Mouse (Mus musculus) layer of hippocampus, adult 9-11 months (tissue): Measurements from ENCODE around the gene Sec22a.
A peak's percentile ranks its signal among the peaks of the same experiment; 100 is the strongest.

Source experiments
- DNase-seq: peaks from one replicate; pipeline ENCODE4 v3.0.0; 2022

Gene Sec22a

GRCm38 (mm10) chr16:35309634-35310033 lies 54.1 kb downstream of the Sec22a start:
- no peak for DNase-seq

- no peak for DNase-seq
These were observed 55.1 kb downstream of the Sec22a start for GRCm38 (mm10) chr16:35308486-35309143.

GRCm38 (mm10) chr16:35308016-35308415 lies 55.7 kb downstream of the Sec22a start:
- no peak for DNase-seq

GRCm38 (mm10) chr16:35307331-35307730 lies 56.4 kb downstream of the Sec22a start:
- no peak for DNase-seq

GRCm38 (mm10) chr16:35306631-35307030 lies 57.1 kb downstream of the Sec22a start:
- no peak for DNase-seq

GRCm38 (mm10) chr16:35305226-35305625 lies 58.5 kb downstream of the Sec22a start:
- DNase-seq: no peak

- no peak for DNase-seq
These were observed 59.3 kb downstream of the Sec22a start for GRCm38 (mm10) chr16:35304416-35304815.

GRCm38 (mm10) chr16:35303721-35304120 lies 60.0 kb downstream of the Sec22a start:
- DNase-seq: no peak

GRCm38 (mm10) chr16:35302441-35303280 lies 61.1 kb downstream of the Sec22a start:
- DNase-seq: no peak

- DNase-seq: no peak
These were observed 63.6 kb downstream of the Sec22a start for GRCm38 (mm10) chr16:35300156-35300555.

GRCm38 (mm10) chr16:35297786-35298185 lies 65.9 kb downstream of the Sec22a start:
- DNase-seq: no peak

GRCm38 (mm10) chr16:35287244-35287643 lies 76.5 kb downstream of the Sec22a start:
- no peak for DNase-seq

- no peak for DNase-seq
These were observed 77.9 kb downstream of the Sec22a start for GRCm38 (mm10) chr16:35285821-35286220.

- DNase-seq: no peak
These were observed 81.3 kb downstream of the Sec22a start for GRCm38 (mm10) chr16:35282456-35282855.

GRCm38 (mm10) chr16:35278166-35278565 lies 85.6 kb downstream of the Sec22a start:
- no peak for DNase-seq

- DNase-seq: no peak
These were observed 91.3 kb downstream of the Sec22a start for GRCm38 (mm10) chr16:35272417-35272816.

- DNase-seq: no peak
These were observed 92.1 kb downstream of the Sec22a start for GRCm38 (mm10) chr16:35271572-35271971.

GRCm38 (mm10) chr16:35270945-35271344 lies 92.8 kb downstream of the Sec22a start:
- no peak for DNase-seq

- peak; percentile 87 for DNase-seq
These were observed 93.3 kb downstream of the Sec22a start for GRCm38 (mm10) chr16:35270353-35270934.
